Mouse (Mus musculus): Measurements from ENCODE around the gene Mbnl2. TPM values are rescaled to one million over a fixed set of nuclear protein-coding genes. Genes with fewer than 3 reads are reported as not detected.

The Mbnl2 gene
- 100 to 1,000 TPM; 312 to 318 TPM for total RNA-seq (2021)
- long read RNA-seq, experiment 1, transcript Mbnl2-204 (8 exons, 2,390 nt): major isoform, 7 of 78 reads
- long read RNA-seq, experiment 1, partial matches to known transcripts: 4 of 78 reads
- long read RNA-seq, experiment 1, other reads (novel, unspliced or antisense): 65 of 78 reads
- long read RNA-seq, experiment 2, transcript Mbnl2-204 (8 exons, 2,390 nt): major isoform, 12 of 108 reads
- long read RNA-seq, experiment 2, partial matches to known transcripts: 5 of 108 reads
- long read RNA-seq, experiment 2, other reads (novel, unspliced or antisense): 91 of 108 reads

- peak; percentile 91 to 97 for DNase-seq
- intact Hi-C loops (cut with DNase I): loop anchor here (2.0 kb wide), 1 partner anchor 61 kb away; no protein-coding TSS in a partner anchor
Observed at GRCm38 (mm10) chr14:120275246-120276238, at the start of gene Mbnl2. TSS of gene Mbnl2 (plus strand) at chr14:120275669.

GRCm38 (mm10) chr14:120232076-120232496 lies 43.4 kb upstream of the Mbnl2 start:
- no peak for DNase-seq
- intact Hi-C loops (cut with DNase I): no loop called here

GRCm38 (mm10) chr14:120235610-120236009 lies 39.9 kb upstream of the Mbnl2 start:
- DNase-seq: no peak
- intact Hi-C loops (cut with DNase I): no loop called here

- intact Hi-C loops (cut with DNase I): no loop called here
- no peak for DNase-seq
Observed at GRCm38 (mm10) chr14:120238501-120238900, 37.0 kb upstream of the Mbnl2 start.

GRCm38 (mm10) chr14:120240209-120240608 lies 35.3 kb upstream of the Mbnl2 start:
- intact Hi-C loops (cut with DNase I): no loop called here
- no peak for DNase-seq

- DNase-seq: no peak
- intact Hi-C loops (cut with DNase I): no loop called here
Observed at GRCm38 (mm10) chr14:120242711-120243110, 32.8 kb upstream of the Mbnl2 start.

- intact Hi-C loops (cut with DNase I): no loop called here
- no peak for DNase-seq
Observed at GRCm38 (mm10) chr14:120245081-120245705, 30.3 kb upstream of the Mbnl2 start.

- intact Hi-C loops (cut with DNase I): no loop called here
- no peak for DNase-seq
Observed at GRCm38 (mm10) chr14:120253331-120253730, 22.1 kb upstream of the Mbnl2 start.

GRCm38 (mm10) chr14:120256146-120256545 lies 19.3 kb upstream of the Mbnl2 start:
- no peak for DNase-seq
- intact Hi-C loops (cut with DNase I): no loop called here

- intact Hi-C loops (cut with DNase I): no loop called here
- DNase-seq: no peak
Observed at GRCm38 (mm10) chr14:120256623-120257384, 18.7 kb upstream of the Mbnl2 start.

- intact Hi-C loops (cut with DNase I): no loop called here
- DNase-seq: no peak
Observed at GRCm38 (mm10) chr14:120257483-120257882, 18.0 kb upstream of the Mbnl2 start.

GRCm38 (mm10) chr14:120259426-120259825 lies 16.0 kb upstream of the Mbnl2 start:
- DNase-seq: no peak
- intact Hi-C loops (cut with DNase I): no loop called here

GRCm38 (mm10) chr14:120261606-120262005 lies 13.9 kb upstream of the Mbnl2 start:
- intact Hi-C loops (cut with DNase I): loop anchor here (5.0 kb wide), 2 partner anchors 124 to 179 kb away; no protein-coding TSS in a partner anchor
- no peak for DNase-seq

GRCm38 (mm10) chr14:120262660-120263379 lies 12.6 kb upstream of the Mbnl2 start:
- no peak for DNase-seq
- intact Hi-C loops (cut with DNase I): loop anchor here (5.0 kb wide), 2 partner anchors 126 to 181 kb away; no protein-coding TSS in a partner anchor

- DNase-seq: peak in 1 of 2 experiments; percentile 46
- intact Hi-C loops (cut with DNase I): loop anchor here (5.0 kb wide), 2 partner anchors 126 to 181 kb away; no protein-coding TSS in a partner anchor
Observed at GRCm38 (mm10) chr14:120263380-120264135, 11.9 kb upstream of the Mbnl2 start.

- no peak for DNase-seq
- intact Hi-C loops (cut with DNase I): loop anchor here (2.0 to 5.0 kb wide), 2 partner anchors 127 to 211 kb away; partner anchors contain the start of gene Rap2a
Observed at GRCm38 (mm10) chr14:120265886-120266285, 9.6 kb upstream of the Mbnl2 start.

GRCm38 (mm10) chr14:120267130-120267529 lies 8.3 kb upstream of the Mbnl2 start:
- intact Hi-C loops (cut with DNase I): loop anchor here (2.0 to 5.0 kb wide), 2 partner anchors 126 to 210 kb away; partner anchors contain the start of gene Rap2a

GRCm38 (mm10) chr14:120270031-120270430 lies 5.4 kb upstream of the Mbnl2 start:
- DNase-seq: no peak
- intact Hi-C loops (cut with DNase I): no loop called here

More at GRCm38 (mm10) chr14:120267130-120267529, 8.3 kb upstream of the Mbnl2 start:
- no peak for DNase-seq

All from gastrocnemius, postnatal 36 days (tissue).